Mouse (Mus musculus) yolk sac, embryonic 10.5 days (tissue): ENCODE measurements at regions not wholly inside any gene's neighbourhood (a gene's known extent, or its start where the extent isn't known, plus 50 kb on each side); places are given as distances from the start of the nearest gene placed in this dataset.

Source experiments
- DNase-seq: peaks from one replicate; pipeline ENCODE4 v3.0.0-alpha.2; 2017; ENCODE audit warnings: low spot score

- DNase-seq = no peak
These were observed 310.5 kb downstream of the Ptprc start for GRCm38 (mm10) chr1:137865030-137865429.

- DNase-seq = no peak
These were observed 312.0 kb downstream of the Ptprc start for GRCm38 (mm10) chr1:137863506-137863905.

- no peak for DNase-seq
These were observed 323.2 kb downstream of the Ptprc start for GRCm38 (mm10) chr1:137852262-137852661.

GRCm38 (mm10) chr1:137847311-137847923 is 328.1 kb downstream of the Ptprc start:
- DNase-seq = no peak

- no peak for DNase-seq
These were observed 328.7 kb downstream of the Ptprc start for GRCm38 (mm10) chr1:137846857-137847256.

- DNase-seq = no peak
These were observed 335.0 kb downstream of the Ptprc start for GRCm38 (mm10) chr1:137840531-137840930.

GRCm38 (mm10) chr1:137839703-137840102 is 335.8 kb downstream of the Ptprc start:
- no peak for DNase-seq

GRCm38 (mm10) chr1:137839263-137839662 is 336.2 kb downstream of the Ptprc start:
- no peak for DNase-seq

GRCm38 (mm10) chr1:137838357-137838756 is 337.2 kb downstream of the Ptprc start:
- no peak for DNase-seq

GRCm38 (mm10) chr1:137833535-137833934 is 342.0 kb downstream of the Ptprc start:
- no peak for DNase-seq

GRCm38 (mm10) chr1:137831284-137831683 is 344.2 kb downstream of the Ptprc start:
- no peak for DNase-seq

- DNase-seq = no peak
These were observed 348.1 kb downstream of the Ptprc start for GRCm38 (mm10) chr1:137827379-137827778.

GRCm38 (mm10) chr1:137815401-137815888 is 360.1 kb downstream of the Ptprc start:
- no peak for DNase-seq

GRCm38 (mm10) chr1:137814556-137814955 is 361.0 kb downstream of the Ptprc start:
- DNase-seq = no peak

- no peak for DNase-seq
These were observed 361.8 kb downstream of the Ptprc start for GRCm38 (mm10) chr1:137813716-137814115.

- DNase-seq = no peak
These were observed 363.5 kb downstream of the Ptprc start for GRCm38 (mm10) chr1:137811981-137812380.

GRCm38 (mm10) chr1:137806742-137807141 is 368.8 kb downstream of the Ptprc start:
- no peak for DNase-seq

- no peak for DNase-seq
These were observed 369.3 kb downstream of the Ptprc start for GRCm38 (mm10) chr1:137806252-137806651.

GRCm38 (mm10) chr1:137802119-137802518 is 373.4 kb downstream of the Ptprc start:
- DNase-seq = no peak

- DNase-seq = no peak
These were observed 374.8 kb downstream of the Ptprc start for GRCm38 (mm10) chr1:137800752-137801151.

GRCm38 (mm10) chr1:137788789-137789188 is 386.7 kb downstream of the Ptprc start:
- no peak for DNase-seq

- no peak for DNase-seq
These were observed 388.9 kb downstream of the Ptprc start for GRCm38 (mm10) chr1:137786653-137787052.

GRCm38 (mm10) chr1:137774586-137774985 is 400.9 kb downstream of the Ptprc start:
- no peak for DNase-seq

GRCm38 (mm10) chr1:137760797-137761196 is 414.7 kb downstream of the Ptprc start:
- DNase-seq = no peak
